In genomic region chr11:109569809-109570208, GRCm38 (mm10) we compare ENCODE assay signal across 26 mouse cellular contexts. TPM values are rescaled to one million over a fixed set of nuclear protein-coding genes. Genes with fewer than 3 reads are reported as not detected.
A peak's percentile ranks its signal among the peaks of the same experiment; 100 is the strongest.
DNase-seq lines count a peak whose midpoint lies in the region; TF ChIP-seq lines count a peak whose summit lies in the region.
"Had no signal": no experiment of that assay in that cellular context is flagged by ENCODE, and none has a peak within 500 bp of the region (broad histone marks: within the 10 kb centered on the region; RNA-seq: fewer than 3 reads in every experiment).

No protein-coding gene starts in this region.

- in situ Hi-C loops in CH12.LX (cut with MboI; ENCODE audit: low pct_ligation_motif_present, low pct_unique_long_range_greater_than_20kb, low sequenced_read_pairs), result no loop called here

- H3K79me2 ChIP-seq in heart, adult 2 months (replicated peaks; ENCODE audit: control insufficient read depth, insufficient read depth, low read length), result no peaks in the 10 kb centered on the region
- H3K79me2 ChIP-seq in CH12.LX (replicated peaks; ENCODE audit: control insufficient read depth, extremely low read depth, insufficient read depth, poor library complexity, severe bottlenecking), result no peaks in the 10 kb centered on the region

- H3K9ac ChIP-seq in heart, adult 2 months (ENCODE audit: low read depth, low read length), result no peak overlapping the region
- peak overlapping the region; percentile 13; the same call in 1 of the 2 replicates for H3K9ac ChIP-seq in CH12.LX (ENCODE audit: insufficient read depth, low read depth)
- H3K9ac ChIP-seq: embryonic facial prominence, embryonic 13.5 days; hindbrain, embryonic 14.5 days; limb, embryonic 15.5 days; midbrain, embryonic 15.5 days; neural tube, embryonic 13.5 days had no signal

- TF ChIP-seq CTCF in heart, adult 2 months (IDR thresholded peaks at IDR 0.05), result no peak
- TF ChIP-seq CTCF in CH12.LX (conservative IDR thresholded peaks at IDR 0.05 in 1 of 2, IDR thresholded peaks at IDR 0.05 in 1 of 2; ENCODE audit: low read depth in 2 of 2, low read length in 2 of 2), result no peak

- no peaks in the 10 kb centered on the region for H3K27me3 ChIP-seq in heart, adult 2 months (ENCODE audit: control insufficient read depth, insufficient read depth, low read length)
- no peaks in the 10 kb centered on the region for H3K27me3 ChIP-seq in heart, embryonic 10.5 days (ENCODE audit: insufficient read depth, poor library complexity, severe bottlenecking)
- H3K27me3 ChIP-seq in CH12.LX (replicated peaks), result no peaks in the 10 kb centered on the region
- H3K27me3 ChIP-seq: embryonic facial prominence, embryonic 13.5 days; limb, embryonic 15.5 days; midbrain, embryonic 15.5 days; neural tube, embryonic 13.5 days had no signal

- TF ChIP-seq POLR2A in heart, adult 2 months (IDR thresholded peaks at IDR 0.05; ENCODE audit: insufficient read depth, low read depth, low read length), result no peak
- TF ChIP-seq POLR2A in CH12.LX (IDR thresholded peaks at IDR 0.05; ENCODE audit: low read depth, low read length), result 0 out of 2 replicates have a peak, but pooled peaks have one; percentile 29

- no peak overlapping the region for H3K4me3 ChIP-seq in heart, adult 2 months
- no peak overlapping the region for H3K4me3 ChIP-seq in heart, embryonic 10.5 days
- no peak overlapping the region for H3K4me3 ChIP-seq in CH12.LX (replicated peaks in 1 of 3; ENCODE audit: low read depth in 2 of 3, low read length in 2 of 3, poor library complexity in 1 of 3)
- H3K4me3 ChIP-seq: embryonic facial prominence, embryonic 13.5 days; erythroblast, embryonic 14.5 days; limb, embryonic 15.5 days; midbrain, embryonic 15.5 days; neural tube, embryonic 13.5 days had no signal

- no peak for TF ChIP-seq RAD21 in CH12.LX (IDR thresholded peaks at IDR 0.05; ENCODE audit: low read depth, low read length)

- intact Hi-C loops in heart, adult 2 months (cut with DNase I), result no loop called here

- H3K4me1 ChIP-seq in heart, adult 2 months (ENCODE audit: control insufficient read depth, insufficient read depth, low read length), result peaks cover 3% of the 10 kb centered on the region; the same call in 1 of the 2 replicates
- no peaks in the 10 kb centered on the region for H3K4me1 ChIP-seq in heart, embryonic 10.5 days
- H3K4me1 ChIP-seq in CH12.LX (ENCODE audit: control insufficient read depth in 1 of 2, insufficient read depth in 2 of 2), result peaks cover 21 to 43% of the 10 kb centered on the region in 2 experiments; a peak in 3 of 4 replicates
- H3K4me1 ChIP-seq: embryonic facial prominence, embryonic 13.5 days; midbrain, embryonic 15.5 days; neural tube, embryonic 13.5 days had no signal

- H3K27ac ChIP-seq in heart, adult 2 months, result no peak overlapping the region
- H3K27ac ChIP-seq in heart, embryonic 10.5 days, result no peak overlapping the region
- peak overlapping the region; percentile 62; the same call in 1 of the 2 replicates for H3K27ac ChIP-seq in CH12.LX (ENCODE audit: insufficient read depth, low read depth)
- H3K27ac ChIP-seq: embryonic facial prominence, embryonic 13.5 days; hindbrain, embryonic 14.5 days; limb, embryonic 15.5 days; midbrain, embryonic 15.5 days; neural tube, embryonic 13.5 days had no signal

- 41% methylated on average over 7 of the region's 7 CpGs for WGBS in heart, adult 2 months
- 62% methylated on average over 7 of the region's 7 CpGs for WGBS in heart, embryonic 10.5 days

- H3K36me3 ChIP-seq in heart, adult 2 months (ENCODE audit: control insufficient read depth, insufficient read depth, low read length), result no peaks in the 10 kb centered on the region
- H3K36me3 ChIP-seq in heart, embryonic 10.5 days, result peaks cover 9% of the 10 kb centered on the region; the same call in 1 of the 2 replicates
- H3K36me3 ChIP-seq in CH12.LX (replicated peaks in 1 of 2; ENCODE audit: control insufficient read depth in 1 of 2, insufficient read depth in 1 of 2, low read length in 1 of 2), result no peaks in the 10 kb centered on the region
- H3K36me3 ChIP-seq: midbrain, embryonic 15.5 days; neural tube, embryonic 13.5 days had no signal

- no peaks in the 10 kb centered on the region for H3K9me3 ChIP-seq in heart, embryonic 10.5 days
- no peaks in the 10 kb centered on the region for H3K9me3 ChIP-seq in CH12.LX (replicated peaks; ENCODE audit: low read length)
- H3K9me3 ChIP-seq: embryonic facial prominence, embryonic 13.5 days; limb, embryonic 15.5 days; midbrain, embryonic 15.5 days; neural tube, embryonic 13.5 days had no signal

- H3K4me2 ChIP-seq in CH12.LX (ENCODE audit: insufficient read depth, low read depth, poor library complexity, severe bottlenecking), result peak overlapping the region; percentile 68
- H3K4me2 ChIP-seq: embryonic facial prominence, embryonic 13.5 days; hindbrain, embryonic 14.5 days; limb, embryonic 15.5 days; midbrain, embryonic 15.5 days; neural tube, embryonic 13.5 days had no signal

- 0 out of 2 replicates have a peak, but pooled peaks have one; percentile 35 for TF ChIP-seq EP300 in heart, adult 2 months (IDR thresholded peaks at IDR 0.05; ENCODE audit: insufficient read depth, low read depth, low read length)
- TF ChIP-seq EP300 in CH12.LX (IDR thresholded peaks at IDR 0.05; ENCODE audit: low read length), result peak; percentile 83

- peak; percentile 35 to 48 for DNase-seq in heart, adult 2 months
- no peak for DNase-seq in heart, embryonic 10.5 days (ENCODE audit: low spot score)
- peak; percentile 49 for DNase-seq in CH12.LX (ENCODE audit: extremely low read depth)
- DNase-seq in gastrocnemius, postnatal 10 days, result peak; percentile 35
- DNase-seq in induced T-regulatory cell, adult 2 months (ENCODE audit: low read depth), result peak; percentile 62
- no peak for DNase-seq in ovary, postnatal 10 days (ENCODE audit: low spot score)
- DNase-seq in retina, postnatal 1 day, result no peak
- no peak for DNase-seq in layer of hippocampus, postnatal 10 days (ENCODE audit: low spot score in 2 of 2)
- DNase-seq: adrenal gland, postnatal 14 days; cerebellum, adult 2 months; cerebellum, postnatal 36 days; embryo, embryonic 11 days; kidney, adult 9 months; kidney, postnatal 14 days; layer of hippocampus, postnatal 36 days; lung, postnatal 4 days; right cerebral cortex, adult 18-20 months; right cerebral cortex, postnatal 4 days; thymus, adult 18-20 months; thymus, postnatal 36 days had no signal

- dilution Hi-C loops in CH12.LX (cut with MboI; ENCODE audit: extremely low pct_ligation_motif_present, extremely low pct_unique_long_range_greater_than_20kb, low sequenced_read_pairs), result no loop called here

TF ChIP-seq in CH12.LX, 34 proteins besides CTCF, POLR2A, EP300 and RAD21 (continues in another document):
- TF ChIP-seq USF2 (conservative IDR thresholded peaks at IDR 0.05; ENCODE audit: low read depth, low read length) (no peak), TCF12 (IDR thresholded peaks at IDR 0.05; ENCODE audit: low read depth, low read length) (peak; percentile 67; the same call in 1 of the 2 replicates), BHLHE40 (IDR thresholded peaks at IDR 0.05; ENCODE audit: low read depth, low read length) (peak; percentile 76), JUND (conservative IDR thresholded peaks at IDR 0.05; ENCODE audit: low read depth, low read length) (no peak), HCFC1 (IDR thresholded peaks at IDR 0.05; ENCODE audit: low read depth, low read length) (no peak; the same call in 1 of the 2 replicates), JUN (IDR thresholded peaks at IDR 0.05; ENCODE audit: insufficient read depth, low read depth, low read length) (no peak), ETS1 (conservative IDR thresholded peaks at IDR 0.05; ENCODE audit: low read depth, low read length) (peak; percentile 29; the same call in 1 of the 2 replicates), MAFK (IDR thresholded peaks at IDR 0.05; ENCODE audit: insufficient replicate concordance, low read length) (no peak), POLR2AphosphoS2 (IDR thresholded peaks at IDR 0.05; ENCODE audit: low read depth, low read length) (no peak), ELF1 (IDR thresholded peaks at IDR 0.05; ENCODE audit: low read depth, low read length) (peak; percentile 54), ZMIZ1 (IDR thresholded peaks at IDR 0.05; ENCODE audit: low read depth, low read length) (no peak), ZC3H11A (IDR thresholded peaks at IDR 0.05; ENCODE audit: low read depth, low read length) (no peak), SIN3A (IDR thresholded peaks at IDR 0.05; ENCODE audit: low read length) (no peak), MAZ (IDR thresholded peaks at IDR 0.05; ENCODE audit: low read depth, low read length) (no peak), NELFE (IDR thresholded peaks at IDR 0.05; ENCODE audit: low read depth, low read length) (no peak), UBTF (IDR thresholded peaks at IDR 0.05; ENCODE audit: low read depth, low read length) (no peak), GABPA (IDR thresholded peaks at IDR 0.05; ENCODE audit: insufficient replicate concordance, low read depth, low read length) (no peak), PAX5 (IDR thresholded peaks at IDR 0.05; ENCODE audit: low read length) (no peak), IRF4 (IDR thresholded peaks at IDR 0.05; ENCODE audit: low read depth, low read length) (peak; percentile 49; the same call in 1 of the 2 replicates), CHD2 (IDR thresholded peaks at IDR 0.05; ENCODE audit: low read length) (peak; percentile 18; the same call in 1 of the 2 replicates), ZNF384 (IDR thresholded peaks at IDR 0.05; ENCODE audit: low read depth, low read length) (no peak), ZKSCAN1 (IDR thresholded peaks at IDR 0.05; ENCODE audit: borderline replicate concordance, low read depth, low read length) (no peak), KAT2A (IDR thresholded peaks at IDR 0.05; ENCODE audit: insufficient replicate concordance, low read length) (no peak), RCOR1 (conservative IDR thresholded peaks at IDR 0.05; ENCODE audit: low read depth, low read length) (no peak), MEF2A (IDR thresholded peaks at IDR 0.05; ENCODE audit: borderline replicate concordance, low read depth, low read length) (peak; percentile 49; the same call in 1 of the 2 replicates), TBP (conservative IDR thresholded peaks at IDR 0.05; ENCODE audit: low read depth, low read length) (0 out of 2 replicates have a peak, but pooled peaks have one; percentile 11), CHD1 (IDR thresholded peaks at IDR 0.05; ENCODE audit: low read depth, low read length) (no peak)

RNA-seq across cellular contexts. Expression of gene Wipi1, which starts 42.0 kb away (rescaled TPM):
- 100 to 1,000 TPM in 1 of 2 experiments, 10 to 100 TPM in 1; 92.3 to 110 TPM for total RNA-seq in heart, adult 2 months (2021)
- 74.6 and 85.7 TPM in 2 replicates for polyA plus RNA-seq in heart, adult 2 months (2012; rRNA removed)
- 29.8 and 38.8 TPM in 2 replicates for polyA plus RNA-seq in heart, embryonic 10.5 days (2016; fragmentation: Nextera tagmentation; extraction: Ambion mirVana)
- total RNA-seq in CH12.LX (2012; rRNA removed) (0.92 and 2.0 TPM in 2 replicates), CH12.LX (2014; rRNA removed) (1.9 and 2.2 TPM in 2 replicates)
- 1.4 and 1.8 TPM in 2 replicates for polyA plus RNA-seq in CH12.LX (2012; ENCODE audit: insufficient read length, low read depth)
- 10 to 100 TPM; 64.0 to 72.0 TPM for total RNA-seq in gastrocnemius, postnatal 10 days (2021)
- total RNA-seq in layer of hippocampus, postnatal 10 days (2021), result 10 to 100 TPM; 22.0 to 24.3 TPM

Comparison
In these comparisons a context has a peak if more than half of its experiments do, and no peak if none do; other contexts are left out.
1. DNase-seq: peak in heart, adult 2 months (2 of 2), CH12.LX (single experiment), gastrocnemius, postnatal 10 days (single experiment) and induced T-regulatory cell, adult 2 months (single experiment); none in heart, embryonic 10.5 days (single experiment), ovary, postnatal 10 days (single experiment), retina, postnatal 1 day (single experiment) and layer of hippocampus, postnatal 10 days (0 of 2).
2. RNA of gene Wipi1, which starts 42.0 kb away (total RNA-seq): 92.3 to 110 TPM in heart, adult 2 months, 64.0 to 72.0 TPM in gastrocnemius, postnatal 10 days and 22.0 to 24.3 TPM in layer of hippocampus, postnatal 10 days; 0.92 to 2.2 TPM in CH12.LX; every median in the first group is over 4 times any median in the second.